Mouse (Mus musculus): Measurements from ENCODE around the gene Gprasp1. TPM values are rescaled to one million over a fixed set of nuclear protein-coding genes. Genes with fewer than 3 reads are reported as not detected.
"Not testable (repeated sequence)": the region's sequence is repeated elsewhere in the genome, so short reads cannot be mapped to it uniquely, and the experiment has no call there.

Gprasp1 gene
- total RNA-seq, 4 experiments from 2014 or later: 15.9 to 22.4 (median 18.0) TPM

DNA sequence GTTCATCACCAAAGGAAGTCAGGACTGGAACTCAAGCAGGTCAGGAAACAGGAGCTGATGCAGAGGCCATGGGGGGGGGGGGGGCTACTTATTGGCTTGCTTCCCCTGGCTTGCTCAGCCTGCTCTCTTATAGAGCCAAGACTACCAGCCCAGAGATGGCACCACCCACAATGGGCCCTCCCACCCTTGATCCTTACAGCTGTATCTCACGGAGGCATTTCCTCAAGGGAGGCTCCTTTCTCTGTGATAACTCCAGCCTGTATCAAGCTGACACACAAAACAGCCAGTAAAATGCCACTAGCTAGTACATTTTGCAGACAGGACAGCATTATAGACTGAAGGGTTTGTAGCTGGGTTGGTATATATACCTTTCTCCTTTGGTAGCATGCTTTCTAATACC, 93.4 kb downstream of the Gprasp1 start:
- DNase-seq (ENCODE audit: low spot score in 2 of 2): not testable (repeated sequence)

DNA sequence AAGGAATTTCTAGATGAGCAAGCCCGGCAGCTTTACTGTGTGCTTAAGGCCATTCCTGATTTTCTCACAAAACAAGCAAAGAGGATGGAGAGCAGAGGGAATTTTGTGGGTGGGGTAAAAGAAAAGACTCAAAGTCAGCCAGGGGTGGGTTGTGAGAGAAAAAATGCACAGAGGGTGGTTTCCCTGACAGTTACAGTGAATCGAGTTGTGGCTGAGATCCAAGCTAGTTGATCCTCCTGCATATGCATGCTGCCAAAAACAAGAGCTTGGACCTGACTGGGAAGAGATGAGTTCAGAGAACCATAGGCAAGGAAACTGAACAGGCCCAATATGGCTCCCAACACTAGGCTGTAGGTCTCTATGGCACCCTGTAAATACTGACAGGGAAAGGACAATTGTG, 95.4 kb downstream of the Gprasp1 start:
- DNase-seq (ENCODE audit: low spot score in 2 of 2): no peak

DNA sequence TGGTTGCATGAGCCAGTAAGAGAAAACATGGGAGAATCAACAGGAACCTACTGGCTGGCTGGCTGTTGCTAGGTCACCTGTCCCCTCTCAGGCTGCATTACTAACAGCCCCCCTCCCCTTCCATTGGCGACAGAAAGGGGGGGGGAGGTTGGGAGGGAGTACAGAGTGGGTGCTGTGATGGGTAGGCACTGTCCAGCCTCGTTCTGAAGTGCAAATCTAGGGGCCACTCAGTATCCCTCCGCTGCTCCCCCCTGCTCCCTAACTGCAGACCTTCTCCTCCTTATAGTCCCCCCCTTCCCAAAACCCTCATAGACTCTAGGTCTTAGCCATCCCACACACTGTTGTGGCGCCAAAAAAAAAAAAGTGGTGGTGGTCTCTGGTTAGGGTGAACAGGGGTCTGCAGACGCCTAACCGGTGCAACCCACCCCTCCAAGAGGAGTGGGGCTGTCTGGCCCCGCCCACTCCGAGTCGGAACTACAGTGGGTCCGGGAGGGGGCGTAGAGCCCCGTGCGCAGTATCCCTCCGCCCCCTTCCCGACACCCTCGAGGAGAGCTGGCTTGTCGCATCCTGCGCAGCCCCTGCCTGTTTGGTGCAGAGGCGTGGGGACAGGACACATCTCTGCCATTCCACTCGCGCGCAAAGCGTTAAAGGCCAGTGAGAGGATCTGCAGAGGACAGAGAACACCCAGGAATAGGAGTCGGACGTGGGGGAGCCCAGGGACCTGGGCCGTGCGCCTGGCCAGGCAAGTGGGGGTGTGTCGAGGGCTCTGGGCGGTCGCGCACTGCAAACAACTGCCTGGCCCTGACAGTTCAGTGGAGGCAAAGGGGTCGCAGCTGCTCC, 96.2 kb downstream of the Gprasp1 start, which contains the start of gene Gprasp2:
Gene Gprasp2, plus strand, starts transcription at position 514 of the 840 bp plus-strand sequence.
- DNase-seq (ENCODE audit: low spot score in 2 of 2): not testable (repeated sequence)

DNA sequence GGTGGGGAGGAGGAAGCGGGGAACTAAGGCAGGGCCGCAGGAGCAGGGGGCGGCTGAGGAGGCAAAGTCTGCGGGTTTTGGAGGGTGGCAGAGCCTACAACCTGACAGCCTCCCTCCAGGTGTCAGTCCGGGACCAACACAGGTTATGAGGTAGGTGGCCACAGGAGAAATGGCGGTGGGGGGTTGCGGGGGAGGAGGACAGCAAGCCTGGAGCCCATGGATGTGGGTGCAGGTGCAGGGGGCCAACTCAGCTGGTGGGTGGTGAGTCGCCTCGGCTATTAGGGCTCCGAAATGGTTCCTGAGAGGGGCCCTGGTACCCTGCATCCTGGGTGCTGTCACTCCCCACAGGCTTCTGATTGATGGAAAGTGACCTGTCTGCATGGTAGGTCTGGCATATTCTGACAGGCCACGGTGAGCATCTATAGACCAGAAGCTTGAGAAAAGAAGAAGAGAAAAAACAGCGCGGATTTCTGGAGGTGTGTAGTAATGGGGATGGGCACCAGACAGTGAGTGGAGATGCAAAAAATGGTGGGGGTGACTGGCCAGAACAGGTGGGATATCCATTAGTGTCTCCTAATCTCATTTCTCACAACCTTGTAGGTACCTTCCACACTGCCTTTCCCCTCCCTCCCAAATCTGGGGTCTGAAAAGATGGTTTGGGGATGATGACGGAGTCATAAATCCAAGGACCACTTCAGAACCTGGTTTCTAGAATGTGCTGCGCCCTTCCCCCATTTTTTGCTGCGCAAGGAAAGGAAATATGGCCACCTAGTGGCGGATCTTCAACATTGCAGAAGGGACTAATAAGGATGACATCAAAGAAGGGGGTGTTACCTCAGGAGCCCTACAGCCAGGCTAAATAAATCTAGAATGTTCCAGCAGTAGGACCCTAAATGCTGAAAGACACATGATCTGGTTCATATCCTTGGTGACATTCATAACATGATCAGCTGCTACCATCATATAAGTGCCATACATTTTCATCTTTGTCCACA, 97.2 kb downstream of the Gprasp1 start:
- not testable (repeated sequence) for DNase-seq (ENCODE audit: low spot score in 2 of 2)

Small RNA genes lying within 50 kb of the gene (microRNA-seq; reads per million reads assigned to microRNA genes)
- gene Mir1970 (not detected), gene Mir7646 (not detected)

Other genes starting within 250 kb of the Gprasp1 start
- not detected for gene AV320801, start 248.1 kb upstream of the Gprasp1 start, total RNA-seq (2022)
- gene Nxf7, start 144.0 kb upstream of the Gprasp1 start, total RNA-seq (2022): not detected
- gene Prame, start 115.0 kb upstream of the Gprasp1 start, total RNA-seq (2022): not detected
- not detected for gene Tcp11x2, start 48.9 kb upstream of the Gprasp1 start, total RNA-seq (2022)
- gene Tmsb15a, start 17.5 kb upstream of the Gprasp1 start, total RNA-seq (2022): not detected
- gene Armcx5, start within 50 bp of the Gprasp1 start, total RNA-seq (2022): 1 to 10 TPM; 3.2 to 4.4 (median 4.1) TPM
- 1 to 10 TPM; 1.1 to 2.0 (median 1.5) TPM for gene Bhlhb9, start 54.9 kb downstream of the Gprasp1 start, total RNA-seq (2022)
- gene Gprasp2, start 96.3 kb downstream of the Gprasp1 start, total RNA-seq (2022): 1 to 10 TPM in 3 of 4 experiments, under 1 TPM in 1; 0.76 to 2.5 (median 1.9) TPM